Mouse (Mus musculus) ovary, postnatal 36 days (tissue): ENCODE results near the gene Klc3.

Experiments used
- DNase-seq: peaks from one replicate; pipeline ENCODE4 v3.0.0; 2022; ENCODE audit warnings: low spot score, mixed read lengths

The Klc3 gene

DNA sequence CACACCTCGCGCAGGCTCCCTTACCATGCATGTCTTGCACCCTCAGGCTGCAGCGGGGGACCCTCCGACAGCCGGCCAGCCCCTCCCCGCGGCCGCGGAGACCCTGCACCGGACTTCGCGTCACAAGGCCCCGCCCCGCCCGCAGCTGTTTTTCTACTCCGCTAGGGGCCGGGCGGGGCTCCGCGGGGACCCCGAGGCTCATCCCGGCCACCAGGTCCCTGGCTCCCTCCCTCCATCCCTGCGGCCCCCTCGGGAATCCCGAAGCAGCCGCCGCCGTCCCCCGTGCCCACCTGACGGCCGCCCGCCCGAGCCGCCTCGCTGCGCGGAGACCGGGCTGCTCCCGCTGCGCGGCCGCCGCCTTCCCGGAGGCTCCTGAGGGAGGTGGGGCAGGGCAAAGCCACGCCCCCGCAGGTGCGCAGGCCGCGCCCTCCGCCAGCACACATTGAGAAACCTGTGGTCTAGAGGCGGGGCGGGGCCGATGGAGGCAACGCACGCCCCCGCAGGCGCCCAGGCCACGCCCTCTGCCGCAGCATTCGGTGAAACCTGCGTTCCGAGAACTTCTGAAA lies at the start of gene Klc3:
Klc3 (minus strand) TSS at position 374 of the 566 bp plus-strand sequence.
- DNase-seq = peak; percentile 72

DNA sequence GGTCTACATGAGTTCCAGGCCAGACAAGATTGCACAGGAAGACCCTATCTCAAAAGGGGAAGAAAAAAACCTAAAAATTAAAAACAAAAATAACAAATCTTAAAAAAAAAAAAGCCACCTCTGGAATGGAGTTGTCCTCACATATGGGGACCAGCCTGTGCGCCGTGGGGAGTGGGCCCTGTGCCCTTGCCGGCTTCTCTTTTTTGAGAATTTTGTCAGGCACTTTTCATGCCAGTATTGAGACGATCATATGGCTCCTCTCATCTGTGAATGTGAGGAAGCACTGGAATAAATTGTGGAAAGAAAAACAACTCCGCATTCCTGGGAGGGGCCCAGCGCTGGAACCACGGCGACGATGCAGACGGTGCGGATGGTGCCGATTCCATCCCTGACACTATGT lies 45.3 kb upstream of the Klc3 start:
- no peak for DNase-seq

DNA sequence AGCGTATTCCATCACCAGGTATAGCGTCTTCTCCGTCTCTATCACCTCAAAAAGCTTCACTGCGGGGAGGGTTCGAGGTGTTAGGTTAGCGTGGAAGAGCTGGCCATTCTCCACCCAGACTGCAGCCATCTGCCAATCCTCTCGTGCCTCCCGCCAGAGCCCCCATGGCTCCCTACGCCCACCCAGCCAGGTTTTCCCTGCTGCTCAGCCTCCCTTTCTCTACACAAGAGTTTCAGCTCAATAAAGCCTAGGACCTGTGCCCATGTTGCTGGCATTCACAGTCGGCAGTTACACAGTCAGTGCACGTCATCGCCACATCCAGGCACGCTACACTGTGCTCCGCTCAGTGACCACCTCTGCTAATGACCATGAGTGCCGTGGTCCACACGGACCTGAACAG lies 43.8 kb upstream of the Klc3 start:
- no peak for DNase-seq

DNA sequence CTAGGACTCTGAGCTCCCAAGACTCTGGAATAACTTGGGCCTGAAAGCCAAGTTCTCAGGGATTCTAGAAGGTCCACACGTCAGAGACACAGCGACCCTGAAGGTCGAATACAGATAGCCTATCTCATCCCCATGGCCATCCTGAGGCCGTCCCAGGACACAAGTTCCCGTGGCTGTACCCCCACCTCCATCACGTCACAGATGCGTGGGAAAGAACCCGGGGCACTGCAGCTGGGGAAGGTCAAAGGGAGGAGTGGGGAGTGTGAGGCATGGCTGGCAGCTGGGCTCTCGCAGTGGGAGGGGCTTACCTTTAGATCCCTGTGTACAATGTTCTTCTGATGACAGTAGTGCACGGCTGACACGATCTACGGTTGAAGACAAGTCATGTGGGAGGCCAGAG lies 40.9 kb upstream of the Klc3 start:
- peak; percentile 58 for DNase-seq

DNA sequence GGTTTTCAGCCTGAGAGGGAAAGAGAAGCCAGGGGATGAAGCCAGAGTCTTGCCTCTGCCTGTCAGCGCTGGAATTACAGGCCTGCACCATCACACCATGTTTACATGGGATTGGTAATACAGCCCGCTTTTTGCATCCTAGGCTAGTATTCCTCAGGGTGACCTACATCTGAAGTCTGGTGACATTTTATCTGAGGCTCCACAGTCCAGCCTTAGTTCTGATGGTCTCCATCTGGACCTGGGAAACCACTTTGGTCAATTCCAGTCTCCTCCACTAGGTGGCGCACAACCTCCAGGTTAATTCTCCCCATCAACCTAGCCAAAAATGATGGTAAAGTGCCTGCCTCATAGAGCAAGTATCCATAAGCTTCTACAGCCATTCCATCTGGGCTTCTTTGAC lies 39.4 kb upstream of the Klc3 start:
- peak; percentile 75 for DNase-seq

DNA sequence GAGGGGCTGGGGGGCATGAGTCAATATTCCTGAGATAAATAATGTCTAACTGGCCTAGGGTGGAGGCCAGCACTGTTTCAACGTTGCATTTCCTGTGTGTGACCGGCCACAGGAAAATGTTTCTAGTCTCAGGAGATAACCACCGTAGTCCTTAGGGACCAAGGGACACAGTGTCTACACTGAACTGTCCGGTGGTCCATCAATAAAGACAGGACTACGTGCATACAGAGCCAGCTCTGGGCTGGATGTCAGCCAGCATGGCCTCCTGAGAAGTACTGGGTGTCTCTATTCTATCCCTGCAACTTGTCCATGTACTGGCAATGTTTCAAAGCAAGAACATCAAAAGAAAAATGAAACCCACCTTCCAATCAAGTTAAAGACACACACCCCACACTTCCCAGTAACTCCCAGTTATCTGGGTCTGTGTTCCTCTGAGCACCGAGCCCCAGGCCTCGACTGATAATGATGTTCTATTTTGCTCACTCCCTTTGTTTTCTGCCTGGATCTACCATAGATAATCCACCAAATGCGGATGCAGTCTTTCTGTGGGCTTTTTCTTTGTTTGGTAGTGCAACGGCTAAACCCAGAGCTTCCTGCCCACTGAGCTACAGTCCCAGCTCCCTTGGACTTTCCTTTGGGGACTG lies 37.7 kb upstream of the Klc3 start:
- DNase-seq = no peak

DNA sequence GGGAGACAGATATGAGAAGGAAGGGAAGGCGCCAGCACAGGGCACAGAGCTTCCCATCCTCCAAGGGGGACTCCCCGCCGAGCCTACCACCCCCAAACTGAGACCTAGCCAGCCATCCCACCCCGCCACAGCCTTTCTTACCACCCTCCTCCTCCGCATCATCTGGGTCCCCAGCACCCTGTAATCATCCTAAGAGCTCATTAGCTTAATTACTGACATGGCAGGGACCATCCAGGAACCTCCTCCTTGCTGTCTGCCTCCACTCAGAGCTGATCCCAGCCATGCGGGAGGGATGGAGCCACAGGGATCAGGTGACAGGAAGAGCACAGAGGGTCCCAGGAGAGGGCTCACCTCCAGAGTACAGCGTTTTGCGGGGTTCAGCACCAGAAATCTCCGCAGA lies 33.1 kb upstream of the Klc3 start:
- no peak for DNase-seq

DNA sequence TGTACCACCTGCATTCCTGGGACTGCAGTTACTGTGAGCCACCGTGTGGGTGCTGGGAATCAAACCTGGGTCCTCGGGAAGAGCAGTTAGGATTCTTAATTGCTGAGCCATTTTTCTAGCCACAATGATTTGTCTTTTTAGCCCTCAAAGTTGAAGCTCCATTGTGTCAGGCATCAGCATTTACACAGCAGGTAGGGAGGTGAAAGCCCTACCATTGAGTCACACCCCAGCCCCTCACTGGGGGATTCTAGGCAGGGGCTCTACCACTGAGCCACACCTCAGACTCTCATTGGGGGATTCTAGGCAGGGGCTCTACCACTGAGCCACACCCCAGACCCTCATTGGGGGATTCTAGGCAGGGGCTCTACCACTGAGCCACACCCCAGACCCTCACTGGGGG lies 32.4 kb upstream of the Klc3 start:
- no peak for DNase-seq

DNA sequence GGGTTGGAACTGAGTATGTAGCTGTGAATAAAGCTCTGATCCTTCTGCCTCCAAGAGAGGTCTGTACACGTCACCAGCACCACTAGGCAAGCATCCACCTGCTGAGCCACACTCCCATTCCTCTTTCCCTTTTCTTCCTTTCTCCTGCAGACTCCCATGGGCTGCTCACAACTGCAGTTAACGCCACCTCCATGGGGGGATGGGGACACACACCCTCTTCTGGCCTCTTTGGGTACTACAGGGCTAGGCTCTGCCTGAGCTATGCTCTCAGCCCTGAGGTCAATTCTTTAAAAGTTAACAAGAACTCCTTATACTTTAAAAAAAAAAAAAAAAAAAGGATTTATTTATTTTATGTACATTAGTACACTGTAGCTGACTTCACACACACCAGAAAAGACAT lies 28.6 kb upstream of the Klc3 start:
- DNase-seq = no peak

DNA sequence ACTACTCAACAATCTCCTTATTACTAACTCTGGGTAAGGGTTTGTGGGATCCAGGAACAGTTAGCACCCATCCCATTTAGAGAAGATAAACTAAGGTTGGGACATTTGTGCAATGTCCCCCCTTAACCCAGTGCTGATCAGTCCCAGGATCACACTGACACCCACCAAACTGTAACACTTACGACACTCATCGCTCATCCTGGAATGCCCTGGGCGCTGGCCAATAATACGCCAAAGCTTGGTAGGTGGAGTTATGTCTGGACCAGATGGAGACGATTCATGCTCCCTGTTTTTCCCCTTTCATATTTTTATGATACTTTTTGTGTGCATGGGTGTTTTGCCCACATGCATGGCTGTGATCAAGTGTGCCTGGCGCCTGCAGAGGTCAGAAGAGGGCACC lies 26.5 kb upstream of the Klc3 start:
- no peak for DNase-seq

DNA sequence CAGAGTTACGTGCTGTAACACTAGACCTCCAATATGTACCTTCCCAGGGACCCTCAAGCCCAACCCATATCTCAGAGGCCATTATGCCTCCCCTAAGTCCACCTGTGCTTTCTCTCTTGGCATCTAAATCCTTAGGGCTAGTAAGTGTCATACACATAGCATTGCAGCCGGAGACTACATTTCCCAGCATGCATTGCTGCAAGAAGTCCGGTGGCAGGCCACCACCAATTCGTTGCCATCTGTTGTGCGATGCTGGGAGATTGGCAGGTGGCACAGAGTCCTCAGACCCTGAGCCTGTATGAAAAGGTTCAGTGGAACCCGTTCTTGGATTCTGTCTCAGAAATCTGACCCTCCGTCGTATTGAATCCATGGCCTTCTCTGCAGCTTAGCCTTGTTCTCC lies 25.8 kb upstream of the Klc3 start:
- no peak for DNase-seq

DNA sequence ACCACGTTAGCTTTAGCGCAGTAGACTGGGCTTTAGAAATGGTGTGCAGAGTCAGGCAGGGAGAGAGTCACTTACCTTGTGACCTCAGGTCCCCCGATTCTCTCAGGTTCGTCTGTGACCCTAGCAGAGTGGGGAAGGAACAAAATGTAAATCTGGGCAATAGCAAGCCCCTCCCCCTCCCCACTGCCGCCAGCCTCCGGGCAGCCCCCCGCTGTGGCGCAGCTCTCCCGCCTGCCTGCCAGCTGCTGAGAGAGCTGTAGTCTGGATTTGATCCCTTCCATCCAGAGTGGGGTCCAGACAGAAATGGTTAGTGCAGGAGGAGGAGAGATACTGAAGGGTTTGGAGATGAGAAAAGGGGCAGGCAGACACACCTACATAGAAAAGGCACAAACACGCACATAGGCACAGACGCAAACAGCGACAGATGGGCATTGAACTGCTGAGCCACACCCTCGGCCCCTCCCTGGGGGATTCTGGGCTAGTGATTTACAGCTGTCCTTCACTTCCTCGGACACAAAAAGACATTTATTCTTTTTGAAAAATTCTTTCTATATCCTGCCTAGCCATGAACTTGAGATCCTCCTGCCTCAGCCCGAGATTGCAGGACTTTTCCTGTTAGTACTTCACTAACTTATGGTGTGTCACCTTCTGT lies 24.2 kb upstream of the Klc3 start:
- no peak for DNase-seq

DNA sequence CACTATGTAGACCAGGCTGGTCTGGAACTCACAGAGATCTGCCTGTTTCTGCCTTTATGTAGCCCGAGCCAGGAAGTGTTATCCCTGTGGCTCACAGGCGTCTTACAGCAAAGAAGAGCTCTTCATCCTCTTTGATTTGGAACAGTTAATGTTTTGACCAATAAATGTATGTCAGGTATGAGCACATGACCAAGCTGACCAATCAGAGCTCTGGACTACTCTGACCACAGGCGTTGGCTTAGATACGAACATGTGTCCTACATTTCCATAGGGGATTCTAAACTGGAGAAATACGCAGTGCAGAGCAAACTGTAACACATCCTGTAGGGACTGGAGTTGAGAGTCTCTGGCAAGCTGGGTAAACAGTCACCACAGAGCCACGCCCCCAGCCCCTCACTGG lies 23.0 kb upstream of the Klc3 start:
- DNase-seq = no peak

DNA sequence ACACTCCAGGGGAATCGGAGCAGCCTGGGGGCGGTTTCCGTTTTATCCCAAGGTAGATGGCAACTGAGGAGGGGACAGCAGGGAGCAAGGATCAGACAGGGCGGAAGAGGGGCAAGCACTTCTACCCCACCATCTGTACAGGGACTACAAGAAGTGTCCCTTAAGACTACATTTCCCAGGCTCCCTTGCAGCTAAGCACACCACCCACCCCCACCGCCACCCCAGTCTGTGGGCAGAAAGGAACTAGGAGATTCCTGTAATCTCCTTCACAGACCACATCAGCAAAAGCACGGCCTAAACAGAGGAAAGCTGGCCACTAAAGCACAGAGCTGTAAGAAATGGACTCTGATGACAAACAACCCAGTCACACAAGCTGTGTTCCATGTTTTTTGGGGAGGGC lies 22.4 kb upstream of the Klc3 start:
- DNase-seq = no peak

DNA sequence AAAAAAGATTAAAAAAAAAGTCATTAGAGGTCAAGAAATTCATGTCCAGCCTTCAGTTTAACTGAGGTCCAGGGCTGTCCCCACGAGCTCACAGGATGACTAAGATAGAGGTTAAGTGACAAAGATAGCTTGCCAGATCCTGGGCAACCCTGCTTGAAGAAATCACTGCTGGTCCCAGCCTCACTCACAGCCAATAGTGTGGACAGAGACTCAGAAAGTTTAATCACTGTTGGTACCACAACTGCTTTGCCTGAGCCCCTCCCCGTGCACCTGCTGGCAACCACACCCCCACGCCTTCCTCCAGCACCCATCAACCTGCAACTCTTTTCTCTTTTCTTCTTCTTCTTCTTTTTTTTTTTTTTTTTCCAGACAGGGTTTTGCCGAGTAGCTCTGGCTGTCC lies 20.1 kb upstream of the Klc3 start:
- DNase-seq = no peak

DNA sequence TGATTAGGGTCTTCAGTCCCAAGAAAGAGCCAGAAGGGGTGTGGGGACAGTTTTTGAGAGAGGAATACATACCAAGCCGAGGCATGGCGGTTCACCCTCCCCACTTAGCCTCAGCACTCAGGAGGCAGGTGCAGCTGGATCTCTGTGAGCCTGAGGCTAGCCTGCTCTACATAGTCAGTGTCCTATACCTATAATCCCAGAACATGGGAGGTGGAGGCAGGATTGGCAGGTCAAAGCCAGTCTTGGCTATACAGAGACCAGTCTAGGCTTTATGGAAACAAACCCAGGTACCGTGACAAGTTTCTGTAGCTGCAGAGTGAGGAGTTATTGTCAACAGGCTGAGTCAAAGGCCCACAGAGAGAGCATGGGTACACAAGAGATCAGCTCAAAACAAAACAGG lies 19.2 kb upstream of the Klc3 start:
- DNase-seq = no peak

DNA sequence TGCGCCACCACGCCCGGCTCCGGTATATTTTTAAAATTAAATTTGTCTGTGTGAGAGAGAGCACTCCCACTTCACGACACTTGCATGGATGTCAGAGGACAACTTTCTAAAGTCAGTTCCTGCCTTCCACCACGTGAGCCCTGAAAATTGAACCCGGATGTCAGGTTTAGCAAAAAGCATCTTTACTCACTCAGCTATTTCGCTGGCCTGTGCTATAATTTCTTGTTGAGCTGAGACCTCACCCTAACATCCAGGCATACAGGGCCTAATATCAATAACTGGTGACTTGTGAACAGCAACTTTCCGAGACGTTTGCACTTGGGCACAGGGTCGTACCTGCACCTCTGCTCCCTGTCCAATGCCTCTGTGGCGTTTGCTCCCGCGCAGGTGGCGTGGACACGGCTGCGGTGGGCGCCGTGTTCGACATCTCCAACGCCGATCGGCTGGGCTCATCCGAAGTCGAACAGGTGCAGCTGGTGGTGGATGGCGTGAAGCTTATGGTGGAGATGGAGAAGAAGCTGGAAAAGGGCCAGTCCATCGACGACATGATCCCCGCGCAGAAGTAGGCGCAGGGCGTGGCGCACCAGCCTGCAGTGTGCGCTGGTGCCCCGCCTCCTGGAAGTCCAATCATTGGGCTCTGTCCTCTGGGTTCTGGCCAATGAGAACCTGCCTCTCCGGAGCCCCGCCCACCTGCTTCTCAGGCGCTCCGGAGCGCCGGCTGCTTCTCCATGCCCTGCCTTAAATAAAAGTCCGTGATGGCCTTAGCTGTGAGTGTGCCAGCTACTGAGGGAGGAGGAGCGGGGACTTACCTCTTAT lies 17.1 kb upstream of the Klc3 start:
- peak; percentile 85 for DNase-seq

DNA sequence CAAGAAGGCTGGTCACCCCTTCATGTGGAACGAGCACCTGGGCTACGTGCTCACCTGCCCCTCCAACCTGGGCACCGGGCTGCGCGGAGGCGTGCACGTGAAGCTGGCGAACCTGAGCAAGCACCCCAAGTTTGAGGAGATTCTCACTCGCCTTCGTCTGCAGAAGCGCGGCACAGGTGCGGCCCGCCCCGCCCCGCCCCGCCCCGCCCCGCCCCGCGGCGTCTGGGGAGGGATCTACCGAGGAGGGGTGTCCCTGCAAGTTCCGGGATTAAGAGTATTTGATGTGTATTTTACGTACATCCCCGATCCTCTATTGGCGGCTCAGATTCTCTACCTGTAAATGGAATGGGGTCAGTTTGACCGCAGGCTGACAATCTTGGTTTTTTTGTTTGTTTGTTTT lies 16.2 kb upstream of the Klc3 start:
- no peak for DNase-seq

DNA sequence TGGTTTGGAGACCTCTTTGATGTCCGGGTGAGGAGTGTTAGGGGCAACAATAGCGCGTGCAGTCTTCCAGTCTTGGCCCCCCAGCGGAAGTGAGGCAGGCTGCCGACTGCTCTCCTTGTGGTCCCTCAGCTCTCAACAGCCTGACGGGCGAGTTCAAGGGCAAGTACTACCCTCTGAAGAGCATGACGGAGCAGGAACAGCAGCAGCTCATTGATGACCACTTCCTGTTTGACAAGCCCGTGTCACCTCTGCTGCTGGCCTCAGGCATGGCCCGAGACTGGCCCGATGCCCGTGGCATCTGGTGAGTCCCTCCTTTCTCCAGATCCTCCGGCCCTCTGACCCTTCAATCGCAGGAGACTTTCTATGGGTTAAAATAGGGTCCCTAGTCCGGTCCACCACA lies 12.7 kb upstream of the Klc3 start:
- no peak for DNase-seq

DNA sequence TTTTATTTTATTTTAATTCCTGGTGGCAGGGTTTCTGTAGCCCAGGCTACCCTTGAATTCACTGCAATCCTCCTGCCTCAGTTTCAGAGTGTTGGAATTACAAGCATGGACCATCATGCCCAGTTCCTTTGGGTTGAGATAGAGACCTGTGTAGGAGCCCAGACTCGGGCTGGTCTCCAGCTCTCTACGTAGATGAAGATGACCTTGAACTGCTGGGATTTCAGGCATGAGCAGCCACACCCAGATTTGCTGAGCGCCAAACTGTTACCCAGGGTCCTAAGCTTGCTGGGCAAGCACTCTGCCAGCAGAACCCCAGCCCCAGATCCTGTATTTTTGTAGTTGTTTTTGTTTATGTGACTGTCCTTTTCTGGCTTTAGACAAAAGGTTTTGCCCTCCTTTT lies 9.6 kb upstream of the Klc3 start:
- no peak for DNase-seq

DNA sequence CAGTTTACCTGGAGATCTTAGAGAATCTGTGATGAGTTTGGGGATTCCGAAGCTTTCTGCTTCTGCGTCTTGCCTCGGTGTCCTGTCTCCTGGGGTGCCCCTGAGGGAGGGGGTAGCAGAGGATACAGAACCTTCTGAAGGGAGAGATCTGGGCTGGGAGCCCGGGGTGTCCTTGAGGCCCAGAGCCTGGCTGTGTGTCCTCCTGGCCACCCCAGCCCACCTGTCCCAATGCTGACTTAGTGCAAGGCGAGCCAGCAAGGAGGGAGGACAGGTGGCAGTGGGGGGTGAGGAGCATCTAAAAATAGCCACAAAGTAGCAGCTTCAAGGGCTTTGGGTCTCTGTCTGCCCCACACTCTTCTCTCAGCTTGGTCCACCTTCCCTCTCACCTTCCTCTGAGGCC lies 7.9 kb upstream of the Klc3 start:
- no peak for DNase-seq

DNA sequence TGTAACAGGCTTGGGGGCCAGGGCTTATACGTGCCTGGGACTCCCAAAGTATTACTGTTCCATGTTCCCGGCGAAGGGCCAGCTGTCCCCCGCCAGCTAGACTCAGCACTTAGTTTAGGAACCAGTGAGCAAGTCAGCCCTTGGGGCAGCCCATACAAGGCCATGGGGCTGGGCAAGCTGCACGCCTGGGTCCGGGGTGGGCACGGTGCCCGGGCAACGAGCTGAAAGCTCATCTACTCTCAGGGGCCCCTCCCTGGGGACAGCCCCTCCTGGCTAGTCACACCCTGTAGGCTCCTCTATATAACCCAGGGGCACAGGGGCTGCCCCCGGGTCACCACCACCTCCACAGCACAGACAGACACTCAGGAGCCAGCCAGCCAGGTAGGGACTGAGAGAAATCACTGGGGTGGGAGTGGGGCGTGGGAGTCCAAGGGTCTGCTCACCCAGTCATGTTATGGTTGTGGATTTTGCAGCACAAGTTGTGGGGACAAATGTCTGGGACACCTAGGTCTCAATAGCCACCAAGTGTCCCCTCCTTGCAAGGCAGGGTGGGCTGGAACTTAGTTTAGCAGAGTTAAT lies 7.0 kb upstream of the Klc3 start:
- peak; percentile 58 for DNase-seq

DNA sequence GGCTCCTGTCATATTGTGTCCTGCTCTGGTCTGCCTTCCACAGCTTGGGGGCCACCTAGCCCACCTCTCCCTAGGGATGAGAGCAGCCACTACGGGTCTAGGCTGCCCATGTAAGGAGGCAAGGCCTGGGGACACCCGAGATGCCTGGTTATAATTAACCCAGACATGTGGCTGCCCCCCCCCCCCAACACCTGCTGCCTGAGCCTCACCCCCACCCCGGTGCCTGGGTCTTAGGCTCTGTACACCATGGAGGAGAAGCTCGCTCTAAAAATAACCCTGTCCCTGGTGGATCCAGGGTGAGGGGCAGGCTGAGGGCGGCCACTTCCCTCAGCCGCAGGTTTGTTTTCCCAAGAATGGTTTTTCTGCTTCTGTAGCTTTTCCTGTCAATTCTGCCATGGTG lies 5.8 kb upstream of the Klc3 start:
- DNase-seq = no peak
